Mouse (Mus musculus) myocyte (in vitro differentiated cells): ENCODE measurements at regions not wholly inside any gene's neighbourhood (a gene's known extent, or its start where the extent isn't known, plus 50 kb on each side); places are given as distances from the start of the nearest gene placed in this dataset.

Experiments
- H3K27me3 ChIP-seq: one replicate; pipeline ENCODE4 v1.6.1; 2011; ENCODE audit not compliant: control insufficient read depth, insufficient read depth, insufficient read length
- H3K36me3 ChIP-seq: one replicate; pipeline ENCODE4 v1.6.1; 2011; ENCODE audit not compliant: control insufficient read depth, insufficient read depth
- H3K4me2 ChIP-seq: one replicate; pipeline ENCODE4 v1.6.1; 2011; ENCODE audit warnings: low read depth, control low read depth
- H3K4me3 ChIP-seq: one replicate; pipeline ENCODE4 v1.5.1; 2011; ENCODE audit warnings: mild to moderate bottlenecking, control low read depth, moderate library complexity
- H3K79me2 ChIP-seq: one replicate; pipeline ENCODE4 v1.6.1; 2011; ENCODE audit not compliant: control insufficient read depth, insufficient read depth
- H3ac ChIP-seq: one replicate; pipeline ENCODE4 v1.6.1; 2011; ENCODE audit not compliant: control insufficient read depth, insufficient read length
- CEBPB ChIP-seq: IDR thresholded peaks from 2 replicates; pipeline ENCODE4 v1.6.1; 2011; ENCODE audit warnings: mild to moderate bottlenecking, moderate library complexity; ENCODE audit not compliant: poor library complexity, insufficient read depth, severe bottlenecking
- E2F4 ChIP-seq: IDR thresholded peaks from one replicate; pipeline ENCODE4 v1.6.1; 2011; ENCODE audit warnings: mild to moderate bottlenecking, control low read depth, moderate library complexity; ENCODE audit not compliant: insufficient read depth
- MAX ChIP-seq: IDR thresholded peaks from one replicate; pipeline ENCODE4 v1.6.1; 2011; ENCODE audit warnings: low read depth, mild to moderate bottlenecking, control low read depth
- MYOD1 ChIP-seq, 3 experiments: IDR thresholded peaks; one replicate each; pipeline ENCODE4 v1.6.1; 2011; ENCODE audit warnings: control low read depth in 2 of 3, low read depth in 2 of 3, mild to moderate bottlenecking in 2 of 3, moderate library complexity in 1 of 3; ENCODE audit not compliant: insufficient read length in 2 of 3, control insufficient read depth in 1 of 3
- MYOG ChIP-seq, 3 experiments: IDR thresholded peaks; one replicate each; pipeline ENCODE4 v1.6.1; 2011; ENCODE audit warnings: control low read depth in 2 of 3, low read depth in 2 of 3, mild to moderate bottlenecking in 2 of 3; ENCODE audit not compliant: insufficient read length in 2 of 3, control insufficient read depth in 1 of 3, insufficient read depth in 1 of 3
- POLR2A ChIP-seq: IDR thresholded peaks from one replicate; pipeline ENCODE4 v1.6.1; 2011; ENCODE audit warnings: low read depth, mild to moderate bottlenecking, control low read depth, moderate library complexity; ENCODE audit not compliant: insufficient read length
- POLR2AphosphoS2 ChIP-seq: IDR thresholded peaks from one replicate; pipeline ENCODE4 v1.6.1; 2011; ENCODE audit warnings: low read depth, control low read depth; ENCODE audit not compliant: insufficient read length
- REST ChIP-seq: IDR thresholded peaks from one replicate; pipeline ENCODE4 v1.6.1; 2011; ENCODE audit warnings: mild to moderate bottlenecking, control low read depth, moderate library complexity; ENCODE audit not compliant: insufficient read depth, insufficient read length
- SRF ChIP-seq: IDR thresholded peaks from one replicate; pipeline ENCODE4 v1.6.1; 2011; ENCODE audit warnings: low read depth; ENCODE audit not compliant: control insufficient read depth, insufficient read length
- TCF12 ChIP-seq: IDR thresholded peaks from one replicate; pipeline ENCODE4 v1.6.1; 2011; ENCODE audit warnings: mild to moderate bottlenecking, control low read depth; ENCODE audit not compliant: poor library complexity, insufficient read depth, severe bottlenecking
- TCF3 ChIP-seq: IDR thresholded peaks from one replicate; pipeline ENCODE4 v1.6.1; 2011; ENCODE audit warnings: low read depth, control low read depth; ENCODE audit not compliant: insufficient read length
- USF1 ChIP-seq: IDR thresholded peaks from one replicate; pipeline ENCODE4 v1.6.1; 2011; ENCODE audit warnings: low read depth, mild to moderate bottlenecking, control low read depth, moderate library complexity

- Histone ChIP-seq H3K4me3 (no peak overlapping the region), H3ac (no peak overlapping the region), H3K27me3 (no peaks in the 10 kb centered on the region), H3K4me2 (no peak overlapping the region), H3K36me3 (no peaks in the 10 kb centered on the region), H3K79me2 (no peaks in the 10 kb centered on the region)
- TF ChIP-seq MYOG (IDR thresholded peaks at IDR 0.05; ENCODE audit: control insufficient read depth in 1 of 3, insufficient read depth in 1 of 3, insufficient read length in 2 of 3, low read depth in 2 of 3) (no peak), SRF (no peak), POLR2AphosphoS2 (no peak), CEBPB (no peak), REST (no peak)
These were observed 466.0 kb upstream of the Gulo start for GRCm38 (mm10) chr14:66475026-66475425.

- H3K36me3 ChIP-seq = no peaks in the 10 kb centered on the region
- H3K27me3 ChIP-seq = no peaks in the 10 kb centered on the region
- H3K4me3 ChIP-seq = no peak overlapping the region
- no peak overlapping the region for H3K4me2 ChIP-seq
- H3K79me2 ChIP-seq = no peaks in the 10 kb centered on the region
- H3ac ChIP-seq = no peak overlapping the region
- no peak for TF ChIP-seq REST
- TF ChIP-seq MYOG (IDR thresholded peaks at IDR 0.05; ENCODE audit: control insufficient read depth in 1 of 3, insufficient read depth in 1 of 3, insufficient read length in 2 of 3, low read depth in 2 of 3) = no peak
- no peak for TF ChIP-seq POLR2AphosphoS2
- TF ChIP-seq POLR2A = no peak
- no peak for TF ChIP-seq MAX
- TF ChIP-seq SRF = no peak
- no peak for TF ChIP-seq USF1
- no peak for TF ChIP-seq MYOD1 (IDR thresholded peaks at IDR 0.05; ENCODE audit: control insufficient read depth in 1 of 3, insufficient read length in 2 of 3, low read depth in 2 of 3)
- TF ChIP-seq E2F4 = no peak
- TF ChIP-seq TCF3 = no peak
- no peak for TF ChIP-seq TCF12
- no peak for TF ChIP-seq CEBPB
These were observed 464.2 kb upstream of the Gulo start for GRCm38 (mm10) chr14:66473251-66473550.

GRCm38 (mm10) chr14:66472537-66473250 is 463.7 kb upstream of the Gulo start:
- Histone ChIP-seq H3K27me3 (no peaks in the 10 kb centered on the region), H3K4me3 (no peak overlapping the region), H3K4me2 (no peak overlapping the region), H3K79me2 (no peaks in the 10 kb centered on the region), H3ac (no peak overlapping the region), H3K36me3 (no peaks in the 10 kb centered on the region)
- TF ChIP-seq SRF (no peak), E2F4 (no peak), TCF3 (no peak), MYOG (IDR thresholded peaks at IDR 0.05; ENCODE audit: control insufficient read depth in 1 of 3, insufficient read depth in 1 of 3, insufficient read length in 2 of 3, low read depth in 2 of 3) (no peak), CEBPB (no peak), MAX (no peak), POLR2A (no peak), TCF12 (no peak), REST (no peak), USF1 (no peak), MYOD1 (IDR thresholded peaks at IDR 0.05; ENCODE audit: control insufficient read depth in 1 of 3, insufficient read length in 2 of 3, low read depth in 2 of 3) (no peak), POLR2AphosphoS2 (no peak)

- TF ChIP-seq E2F4 (no peak), REST (no peak), POLR2A (no peak), MAX (no peak), MYOG (IDR thresholded peaks at IDR 0.05; ENCODE audit: control insufficient read depth in 1 of 3, insufficient read depth in 1 of 3, insufficient read length in 2 of 3, low read depth in 2 of 3) (no peak), USF1 (no peak), CEBPB (no peak), POLR2AphosphoS2 (no peak), TCF3 (no peak), TCF12 (no peak), MYOD1 (IDR thresholded peaks at IDR 0.05; ENCODE audit: control insufficient read depth in 1 of 3, insufficient read length in 2 of 3, low read depth in 2 of 3) (no peak), SRF (no peak)
- H3K4me2 ChIP-seq = no peak overlapping the region
- H3K27me3 ChIP-seq = no peaks in the 10 kb centered on the region
- no peak overlapping the region for H3ac ChIP-seq
- H3K4me3 ChIP-seq = no peak overlapping the region
- H3K79me2 ChIP-seq = no peaks in the 10 kb centered on the region
- H3K36me3 ChIP-seq = no peaks in the 10 kb centered on the region
These were observed 453.1 kb upstream of the Gulo start for GRCm38 (mm10) chr14:66462081-66462480.

GRCm38 (mm10) chr14:66460795-66461194 is 451.8 kb upstream of the Gulo start:
- Histone ChIP-seq H3K4me3 (no peak overlapping the region), H3K4me2 (no peak overlapping the region), H3K36me3 (no peaks in the 10 kb centered on the region), H3K27me3 (no peaks in the 10 kb centered on the region), H3K79me2 (no peaks in the 10 kb centered on the region), H3ac (no peak overlapping the region)
- TF ChIP-seq POLR2AphosphoS2 = no peak
- TF ChIP-seq POLR2A = no peak
- no peak for TF ChIP-seq MYOD1 (IDR thresholded peaks at IDR 0.05; ENCODE audit: control insufficient read depth in 1 of 3, insufficient read length in 2 of 3, low read depth in 2 of 3)
- no peak for TF ChIP-seq TCF12
- TF ChIP-seq MYOG (IDR thresholded peaks at IDR 0.05; ENCODE audit: control insufficient read depth in 1 of 3, insufficient read depth in 1 of 3, insufficient read length in 2 of 3, low read depth in 2 of 3) = no peak
- TF ChIP-seq CEBPB = no peak
- TF ChIP-seq E2F4 = no peak
- TF ChIP-seq TCF3 = no peak
